Mouse (Mus musculus) limb, embryonic 12.5 days (tissue): ENCODE data around the gene Gpr142. TPM values are rescaled to one million over a fixed set of nuclear protein-coding genes. Genes with fewer than 3 reads are reported as not detected.

Experiments used
- ATAC-seq: fragments of 200-750 bp; cut with Nextera tagmentation; 2 replicates; pipeline ENCODE4 v1.8.0; 2017; ENCODE audit warnings: low read depth, moderate TSS enrichment; ENCODE audit not compliant: insufficient number of reproducible peaks, insufficient read depth, low FRiP score, low TSS enrichment
- H3K27ac ChIP-seq: fragments of 300-500 bp; sonication (generic); 2 replicates; pipeline ENCODE4 v1.5.1; 2016; ENCODE audit warnings: mild to moderate bottlenecking, moderate library complexity
- H3K27me3 ChIP-seq: fragments of 300-500 bp; sonication (generic); 2 replicates; pipeline ENCODE4 v1.6.1; 2016; ENCODE audit warnings: mild to moderate bottlenecking, moderate library complexity
- H3K36me3 ChIP-seq: fragments of 300-500 bp; sonication (generic); 2 replicates; pipeline ENCODE4 v1.6.1; 2016; ENCODE audit warnings: mild to moderate bottlenecking, moderate library complexity
- H3K4me1 ChIP-seq: fragments of 300-500 bp; sonication (generic); replicated peaks from 2 replicates; pipeline ENCODE4 v1.6.1; 2016
- H3K4me2 ChIP-seq: fragments of 300-500 bp; sonication (generic); 2 replicates; pipeline ENCODE4 v1.6.1; 2016; ENCODE audit warnings: mild to moderate bottlenecking, moderate library complexity
- H3K4me3 ChIP-seq: fragments of 300-500 bp; sonication (generic); replicated peaks from 2 replicates; pipeline ENCODE4 v1.5.1; 2016; ENCODE audit warnings: mild to moderate bottlenecking
- H3K9ac ChIP-seq: fragments of 300-500 bp; sonication (generic); replicated peaks from 2 replicates; pipeline ENCODE4 v1.6.1; 2016; ENCODE audit warnings: mild to moderate bottlenecking, moderate library complexity
- H3K9me3 ChIP-seq: fragments of 300-500 bp; sonication (generic); 2 replicates; pipeline ENCODE4 v1.6.1; 2016; ENCODE audit warnings: mild to moderate bottlenecking, moderate library complexity
- WGBS: fragments of 180-500 bp; shearing (Covaris S2); methylation state at CpG from one replicate; pipeline ENCODE4 v1.1.7; 2016; 5-methylcytosine and 5-hydroxymethylcytosine counted together
- polyA plus RNA-seq: library from polyadenylated mRNA; unstranded; fragments of >200 nt; fragmentation: Nextera tagmentation; extraction: Ambion mirVana; gene quantifications from 2 replicates; pipeline ENCODE4 v1.2.1, GENCODE M21; 2016

The Gpr142 gene
- not detected in 2 replicates for polyA plus RNA-seq

DNA sequence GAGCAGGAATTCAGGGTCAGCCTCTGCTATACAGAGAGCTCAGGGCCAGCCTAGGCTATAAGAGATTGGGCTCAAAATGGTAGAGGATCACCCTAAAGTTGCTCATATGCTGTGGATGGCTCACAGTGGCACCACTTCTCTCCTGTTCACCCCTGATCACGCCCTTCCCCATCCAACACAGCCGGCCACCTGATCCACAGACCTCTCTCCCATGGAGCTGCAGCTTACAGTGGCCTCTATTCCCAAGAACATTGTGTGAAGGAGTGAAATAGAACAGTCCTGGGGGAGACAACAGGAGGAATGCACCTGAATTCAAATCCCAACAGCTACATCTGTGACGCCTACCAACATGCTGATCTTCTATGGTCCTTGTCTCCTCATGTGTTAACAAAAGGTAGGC is at the start of gene Gpr142:
TSS of gene Gpr142 (plus strand) at position 301 of the 400 bp plus-strand sequence.
- H3K27me3 ChIP-seq: peaks cover 19% of the 10 kb centered on the region
- no peak for ATAC-seq
- no peaks in the 10 kb centered on the region for H3K9me3 ChIP-seq
- H3K36me3 ChIP-seq: no peaks in the 10 kb centered on the region
- peaks cover 24% of the 10 kb centered on the region for H3K4me1 ChIP-seq
- H3K4me2 ChIP-seq: no peak within 1 kb of the TSS
- H3K4me3 ChIP-seq: no peak within 1 kb of the TSS
- 86% methylated on average over 3 of the region's 3 CpGs for WGBS
- H3K27ac ChIP-seq: no peak within 1 kb of the TSS
- no peak within 1 kb of the TSS for H3K9ac ChIP-seq

- H3K9me3 ChIP-seq: no peaks in the 10 kb centered on the region
- no peaks in the 10 kb centered on the region for H3K36me3 ChIP-seq
- WGBS: 4% methylated on average over 50 of the region's 51 CpGs
- H3K9ac ChIP-seq: peak within 1 kb of the TSS; percentile 40; the same call in 1 of the 2 replicates
- H3K4me1 ChIP-seq: peaks cover 5% of the 10 kb centered on the region; the same call in 1 of the 2 replicates
- peaks cover 71% of the 10 kb centered on the region for H3K27me3 ChIP-seq
- H3K4me2 ChIP-seq: peak within 1 kb of the TSS; percentile 85
- H3K4me3 ChIP-seq: peak within 1 kb of the TSS; percentile 52
- no peak within 1 kb of the TSS for H3K27ac ChIP-seq
- ATAC-seq: no peak; the same call in 1 of the 2 replicates
Observed at GRCm38 (mm10) chr11:114764820-114765818, 33.6 kb upstream of the Gpr142 start, which contains the start of gene Kif19a. Kif19a (plus strand) TSS chr11:114765388.

DNA sequence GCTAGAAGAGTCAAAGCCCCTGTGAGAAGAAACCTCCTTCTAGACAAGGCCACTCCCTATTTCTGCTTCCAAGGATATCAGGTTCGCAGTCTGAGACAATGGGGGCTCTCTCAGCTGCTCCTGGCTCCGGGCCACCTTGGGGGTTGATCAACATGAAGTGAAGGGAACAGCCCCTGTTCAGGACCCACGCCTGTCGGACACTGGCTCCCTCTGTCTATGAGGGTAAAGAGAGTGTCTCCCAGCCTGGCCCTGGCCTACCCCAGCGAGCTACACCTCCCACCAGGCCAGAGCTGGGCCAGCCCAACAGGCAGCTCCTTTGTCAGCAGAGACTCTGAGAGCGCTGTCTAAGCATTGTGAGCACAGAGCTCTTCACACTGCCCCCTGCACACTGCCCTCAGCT is 28.8 kb upstream of the Gpr142 start:
- Histone ChIP-seq H3K9me3 (no peaks in the 10 kb centered on the region), H3K36me3 (no peaks in the 10 kb centered on the region), H3K4me1 (peaks cover 3% of the 10 kb centered on the region), H3K9ac (no peak overlapping the region), H3K27ac (no peak overlapping the region), H3K27me3 (peaks cover 36% of the 10 kb centered on the region), H3K4me2 (no peak overlapping the region), H3K4me3 (no peak overlapping the region)
- no peak for ATAC-seq
- 57% methylated on average over 6 of the region's 6 CpGs for WGBS

GRCm38 (mm10) chr11:114771896-114772295 is 26.8 kb upstream of the Gpr142 start:
- Histone ChIP-seq H3K4me3 (no peak overlapping the region), H3K27ac (no peak overlapping the region), H3K4me1 (no peaks in the 10 kb centered on the region; the same call in 1 of the 2 replicates), H3K9me3 (no peaks in the 10 kb centered on the region), H3K27me3 (peaks cover 16% of the 10 kb centered on the region), H3K9ac (no peak overlapping the region), H3K36me3 (no peaks in the 10 kb centered on the region), H3K4me2 (no peak overlapping the region)
- ATAC-seq: no peak
- 53% methylated on average over 2 of the region's 2 CpGs for WGBS

DNA sequence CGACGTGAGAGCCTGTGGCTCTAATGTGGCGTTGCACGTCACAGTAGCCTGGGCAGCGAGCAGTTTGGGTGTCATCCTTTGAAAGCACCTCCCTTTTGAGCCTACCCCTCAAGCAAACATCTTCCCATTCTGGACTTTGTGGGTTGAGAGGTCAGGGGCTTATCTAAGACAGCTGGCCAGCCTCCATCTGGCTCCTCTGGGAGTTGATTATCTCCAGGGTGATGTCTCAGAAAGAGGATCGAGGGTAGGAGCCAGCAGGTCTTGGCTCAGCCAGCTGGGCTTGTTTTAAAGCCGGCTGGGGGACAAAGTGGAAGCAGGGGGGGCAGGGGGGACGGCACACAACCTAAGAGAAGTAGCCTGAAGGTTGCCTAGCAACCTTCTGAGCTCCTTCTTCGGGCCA is 18.6 kb upstream of the Gpr142 start:
- H3K4me1 ChIP-seq: peaks cover 5% of the 10 kb centered on the region; the same call in 1 of the 2 replicates
- no peaks in the 10 kb centered on the region for H3K36me3 ChIP-seq
- no peaks in the 10 kb centered on the region for H3K9me3 ChIP-seq
- H3K9ac ChIP-seq: no peak overlapping the region
- WGBS: 48% methylated on average over 9 of the region's 9 CpGs
- H3K4me3 ChIP-seq: no peak overlapping the region
- H3K4me2 ChIP-seq: no peak overlapping the region
- no peak overlapping the region for H3K27ac ChIP-seq
- peaks cover 70% of the 10 kb centered on the region for H3K27me3 ChIP-seq
- no peak for ATAC-seq

GRCm38 (mm10) chr11:114785892-114786291 is 12.8 kb upstream of the Gpr142 start:
- H3K4me1 ChIP-seq: peaks cover 12% of the 10 kb centered on the region
- H3K4me2 ChIP-seq: peak overlapping the region; percentile 57
- WGBS: 46% methylated on average over 10 of the region's 10 CpGs
- H3K36me3 ChIP-seq: no peaks in the 10 kb centered on the region
- no peak overlapping the region for H3K9ac ChIP-seq
- H3K27ac ChIP-seq: no peak overlapping the region
- H3K4me3 ChIP-seq: peak overlapping the region; percentile 35
- peaks cover 98% of the 10 kb centered on the region for H3K27me3 ChIP-seq
- H3K9me3 ChIP-seq: no peaks in the 10 kb centered on the region
- no peak for ATAC-seq

DNA sequence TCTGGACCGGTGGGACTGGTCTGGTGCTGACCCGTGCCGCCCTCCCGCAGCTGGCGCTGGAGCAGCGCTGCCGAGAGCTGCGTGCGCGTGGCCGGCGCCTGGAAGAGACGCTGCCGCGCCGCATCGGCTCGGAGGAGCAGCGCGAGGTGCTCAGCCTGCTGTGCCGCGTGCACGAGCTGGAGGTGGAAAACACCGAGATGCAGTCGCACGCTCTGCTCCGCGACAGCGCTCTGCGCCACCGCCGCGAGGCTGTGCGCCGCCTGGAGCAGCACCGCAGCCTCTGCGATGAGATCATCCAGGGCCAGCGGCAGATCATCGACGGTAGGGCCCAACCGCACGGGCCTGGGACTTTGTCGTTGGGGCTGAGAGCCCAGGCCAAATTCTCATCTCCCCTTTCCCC is 12.4 kb upstream of the Gpr142 start:
- H3K4me1 ChIP-seq: peaks cover 13% of the 10 kb centered on the region
- peak overlapping the region; percentile 34; the same call in 1 of the 2 replicates for H3K9ac ChIP-seq
- H3K27me3 ChIP-seq: peaks cover 98% of the 10 kb centered on the region
- H3K27ac ChIP-seq: no peak overlapping the region
- peak overlapping the region; percentile 57 for H3K4me2 ChIP-seq
- H3K9me3 ChIP-seq: no peaks in the 10 kb centered on the region
- 2% methylated on average over 43 of the region's 43 CpGs for WGBS
- ATAC-seq: no peak
- no peaks in the 10 kb centered on the region for H3K36me3 ChIP-seq
- peak overlapping the region; percentile 35 for H3K4me3 ChIP-seq

DNA sequence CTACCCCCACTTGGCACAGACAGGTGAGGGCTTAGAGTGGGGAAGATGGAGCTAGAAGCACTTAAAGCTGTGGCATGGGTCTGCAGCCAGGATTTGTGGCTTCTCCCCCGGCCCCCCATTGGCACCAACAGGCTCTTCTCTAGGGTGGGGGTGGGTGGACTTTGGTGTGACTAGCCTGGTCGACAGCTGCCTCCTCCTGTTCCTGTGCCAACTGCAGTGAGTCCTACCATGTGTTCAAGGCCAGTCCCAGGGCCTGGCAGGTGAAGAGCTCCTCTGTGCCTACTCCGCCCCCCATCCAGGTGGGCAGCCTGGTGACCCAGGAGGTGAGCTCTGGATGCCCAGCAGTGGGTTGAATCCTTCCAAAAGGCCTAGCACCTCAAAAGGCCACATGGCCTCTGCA is 11.1 kb upstream of the Gpr142 start:
- Histone ChIP-seq H3K4me3 (no peak overlapping the region), H3K36me3 (no peaks in the 10 kb centered on the region), H3K27me3 (peaks cover 98% of the 10 kb centered on the region), H3K27ac (no peak overlapping the region), H3K4me2 (no peak overlapping the region), H3K4me1 (peaks cover 25% of the 10 kb centered on the region), H3K9me3 (no peaks in the 10 kb centered on the region), H3K9ac (no peak overlapping the region)
- no peak for ATAC-seq
- 84% methylated on average over 3 of the region's 3 CpGs for WGBS

DNA sequence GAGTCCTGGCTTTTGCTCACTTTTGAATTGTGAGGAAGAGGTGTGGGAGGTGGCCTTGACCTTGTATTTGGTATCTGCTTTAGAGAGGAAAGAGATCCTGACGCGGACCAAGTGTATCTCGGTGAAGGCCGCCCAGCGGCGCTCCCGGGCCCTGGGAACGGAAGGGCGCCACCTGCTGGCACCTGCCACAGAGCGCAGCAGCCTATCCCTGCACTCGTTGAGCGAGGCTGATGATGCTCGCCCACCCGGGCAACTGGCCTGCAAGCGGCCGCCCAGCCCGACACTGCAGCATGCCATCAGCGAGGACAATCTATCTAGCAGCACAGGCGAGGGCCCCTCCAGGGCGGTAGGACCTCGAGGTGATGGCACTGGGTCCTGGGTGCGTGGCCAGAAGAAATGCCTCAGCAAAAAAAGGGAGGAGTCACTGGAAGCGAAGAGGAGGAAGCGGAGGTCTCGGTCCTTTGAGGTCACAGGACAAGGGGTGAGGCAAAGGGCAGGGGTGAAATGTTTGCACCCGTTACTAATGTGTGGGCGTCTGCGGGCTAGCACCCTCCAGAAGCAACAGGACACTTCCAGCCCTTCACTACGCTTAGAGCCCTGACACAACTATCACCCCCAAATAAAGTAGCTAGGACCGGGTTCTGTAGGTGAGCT is 9.5 kb upstream of the Gpr142 start:
- 0 out of 2 replicates have a peak, but pooled peaks have one; percentile 9 for ATAC-seq
- Histone ChIP-seq H3K36me3 (no peaks in the 10 kb centered on the region), H3K4me3 (peak overlapping the region; percentile 19), H3K4me2 (peak overlapping the region; percentile 43), H3K27ac (no peak overlapping the region), H3K27me3 (peaks cover 100% of the 10 kb centered on the region), H3K9me3 (no peaks in the 10 kb centered on the region), H3K9ac (no peak overlapping the region), H3K4me1 (peaks cover 25% of the 10 kb centered on the region)
- 10% methylated on average over 30 of the region's 30 CpGs for WGBS

GRCm38 (mm10) chr11:114789716-114790115 is 9.0 kb upstream of the Gpr142 start:
- WGBS: 56% methylated on average over 9 of the region's 9 CpGs
- Histone ChIP-seq H3K9me3 (no peaks in the 10 kb centered on the region), H3K4me3 (no peak overlapping the region), H3K9ac (no peak overlapping the region), H3K4me1 (peaks cover 25% of the 10 kb centered on the region), H3K27me3 (peaks cover 100% of the 10 kb centered on the region), H3K36me3 (no peaks in the 10 kb centered on the region), H3K27ac (no peak overlapping the region), H3K4me2 (peak overlapping the region; percentile 43; the same call in 1 of the 2 replicates)
- ATAC-seq: no peak

DNA sequence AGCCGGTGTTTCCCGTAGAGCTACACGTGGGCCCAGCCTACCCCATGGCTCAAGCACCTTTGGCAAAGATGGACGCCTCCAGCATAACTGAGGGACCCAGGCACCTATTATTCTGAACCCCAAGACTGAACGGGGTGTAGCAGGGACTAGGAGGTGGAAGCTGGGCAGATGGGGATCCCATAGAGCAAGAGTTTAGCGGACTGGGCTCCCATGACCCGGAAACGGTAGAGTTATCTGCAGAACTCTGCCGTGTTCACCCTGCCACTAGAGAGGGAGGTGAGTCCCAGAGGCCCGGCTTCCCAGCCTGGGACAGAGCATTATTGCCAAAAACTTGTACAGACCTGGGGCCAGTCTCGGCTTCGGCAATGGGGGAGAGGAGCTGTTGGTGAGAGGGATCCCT is 8.6 kb upstream of the Gpr142 start:
- H3K4me1 ChIP-seq: peaks cover 29% of the 10 kb centered on the region
- 60% methylated on average over 12 of the region's 12 CpGs for WGBS

More for the DNA sequence above, 8.6 kb upstream of the Gpr142 start:
- Histone ChIP-seq H3K9ac (no peak overlapping the region), H3K27me3 (peaks cover 100% of the 10 kb centered on the region), H3K4me3 (no peak overlapping the region), H3K9me3 (no peaks in the 10 kb centered on the region), H3K4me2 (no peak overlapping the region), H3K36me3 (no peaks in the 10 kb centered on the region), H3K27ac (no peak overlapping the region)
- no peak for ATAC-seq
